Mouse (Mus musculus) myocyte (in vitro differentiated cells): ENCODE measurements at regions not wholly inside any gene's neighbourhood (a gene's known extent, or its start where the extent isn't known, plus 50 kb on each side); places are given as distances from the start of the nearest gene placed in this dataset.

Experiments
- H3K27me3 ChIP-seq: one replicate; pipeline ENCODE4 v1.6.1; 2011; ENCODE audit not compliant: control insufficient read depth, insufficient read depth, insufficient read length
- H3K36me3 ChIP-seq: one replicate; pipeline ENCODE4 v1.6.1; 2011; ENCODE audit not compliant: control insufficient read depth, insufficient read depth
- H3K4me2 ChIP-seq: one replicate; pipeline ENCODE4 v1.6.1; 2011; ENCODE audit warnings: low read depth, control low read depth
- H3K4me3 ChIP-seq: one replicate; pipeline ENCODE4 v1.5.1; 2011; ENCODE audit warnings: mild to moderate bottlenecking, control low read depth, moderate library complexity
- H3K79me2 ChIP-seq: one replicate; pipeline ENCODE4 v1.6.1; 2011; ENCODE audit not compliant: control insufficient read depth, insufficient read depth
- H3ac ChIP-seq: one replicate; pipeline ENCODE4 v1.6.1; 2011; ENCODE audit not compliant: control insufficient read depth, insufficient read length
- CEBPB ChIP-seq: IDR thresholded peaks from 2 replicates; pipeline ENCODE4 v1.6.1; 2011; ENCODE audit warnings: mild to moderate bottlenecking, moderate library complexity; ENCODE audit not compliant: poor library complexity, insufficient read depth, severe bottlenecking
- E2F4 ChIP-seq: IDR thresholded peaks from one replicate; pipeline ENCODE4 v1.6.1; 2011; ENCODE audit warnings: mild to moderate bottlenecking, control low read depth, moderate library complexity; ENCODE audit not compliant: insufficient read depth
- MAX ChIP-seq: IDR thresholded peaks from one replicate; pipeline ENCODE4 v1.6.1; 2011; ENCODE audit warnings: low read depth, mild to moderate bottlenecking, control low read depth
- MYOD1 ChIP-seq, 3 experiments: IDR thresholded peaks; one replicate each; pipeline ENCODE4 v1.6.1; 2011; ENCODE audit warnings: control low read depth in 2 of 3, low read depth in 2 of 3, mild to moderate bottlenecking in 2 of 3, moderate library complexity in 1 of 3; ENCODE audit not compliant: insufficient read length in 2 of 3, control insufficient read depth in 1 of 3
- MYOG ChIP-seq, 3 experiments: IDR thresholded peaks; one replicate each; pipeline ENCODE4 v1.6.1; 2011; ENCODE audit warnings: control low read depth in 2 of 3, low read depth in 2 of 3, mild to moderate bottlenecking in 2 of 3; ENCODE audit not compliant: insufficient read length in 2 of 3, control insufficient read depth in 1 of 3, insufficient read depth in 1 of 3
- POLR2A ChIP-seq: IDR thresholded peaks from one replicate; pipeline ENCODE4 v1.6.1; 2011; ENCODE audit warnings: low read depth, mild to moderate bottlenecking, control low read depth, moderate library complexity; ENCODE audit not compliant: insufficient read length
- POLR2AphosphoS2 ChIP-seq: IDR thresholded peaks from one replicate; pipeline ENCODE4 v1.6.1; 2011; ENCODE audit warnings: low read depth, control low read depth; ENCODE audit not compliant: insufficient read length
- REST ChIP-seq: IDR thresholded peaks from one replicate; pipeline ENCODE4 v1.6.1; 2011; ENCODE audit warnings: mild to moderate bottlenecking, control low read depth, moderate library complexity; ENCODE audit not compliant: insufficient read depth, insufficient read length
- SRF ChIP-seq: IDR thresholded peaks from one replicate; pipeline ENCODE4 v1.6.1; 2011; ENCODE audit warnings: low read depth; ENCODE audit not compliant: control insufficient read depth, insufficient read length
- TCF12 ChIP-seq: IDR thresholded peaks from one replicate; pipeline ENCODE4 v1.6.1; 2011; ENCODE audit warnings: mild to moderate bottlenecking, control low read depth; ENCODE audit not compliant: poor library complexity, insufficient read depth, severe bottlenecking
- TCF3 ChIP-seq: IDR thresholded peaks from one replicate; pipeline ENCODE4 v1.6.1; 2011; ENCODE audit warnings: low read depth, control low read depth; ENCODE audit not compliant: insufficient read length
- USF1 ChIP-seq: IDR thresholded peaks from one replicate; pipeline ENCODE4 v1.6.1; 2011; ENCODE audit warnings: low read depth, mild to moderate bottlenecking, control low read depth, moderate library complexity

DNA sequence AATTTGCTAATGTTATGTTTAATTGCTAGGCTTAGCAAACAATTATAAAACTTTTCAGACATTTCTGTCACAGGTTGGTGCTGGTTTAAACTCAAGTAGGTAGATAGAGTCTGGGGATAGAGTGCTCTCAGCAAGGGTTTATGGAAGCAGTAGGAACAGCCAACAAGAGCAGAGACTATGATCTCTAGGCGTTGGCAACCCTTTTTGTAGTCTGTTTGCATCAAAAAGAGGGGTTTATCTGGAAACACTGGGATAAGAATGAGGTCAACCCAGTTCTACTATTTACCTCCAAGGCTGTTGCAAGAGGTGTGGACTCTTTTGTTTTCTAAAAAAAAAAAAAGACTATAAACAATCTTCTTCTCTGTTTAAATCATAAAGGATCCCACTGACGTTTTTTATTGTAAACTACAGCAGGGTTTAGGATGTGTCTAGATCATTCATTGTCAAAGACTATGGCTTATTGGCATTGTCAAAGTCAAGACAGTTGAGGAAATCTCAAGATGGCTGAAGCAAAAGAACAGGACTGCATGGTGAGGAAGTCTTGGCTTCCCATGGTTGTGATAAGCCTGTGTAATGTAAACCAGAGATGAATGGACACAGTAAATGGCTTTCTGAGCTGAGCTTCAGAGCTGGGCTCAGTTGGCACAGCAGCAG, 62.3 kb upstream of the Ednrb start:
- Histone ChIP-seq H3K36me3 (no peaks in the 10 kb centered on the region), H3K4me2 (no peak overlapping the region), H3K79me2 (no peaks in the 10 kb centered on the region), H3K4me3 (no peak overlapping the region), H3K27me3 (no peaks in the 10 kb centered on the region), H3ac (no peak overlapping the region)
- no peak for TF ChIP-seq CEBPB
- no peak for TF ChIP-seq TCF3
- TF ChIP-seq REST: no peak
- no peak for TF ChIP-seq USF1
- no peak for TF ChIP-seq MYOD1 (IDR thresholded peaks at IDR 0.05; ENCODE audit: control insufficient read depth in 1 of 3, insufficient read length in 2 of 3, low read depth in 2 of 3)
- TF ChIP-seq POLR2A: no peak
- no peak for TF ChIP-seq E2F4
- TF ChIP-seq MAX: no peak
- TF ChIP-seq MYOG (IDR thresholded peaks at IDR 0.05; ENCODE audit: control insufficient read depth in 1 of 3, insufficient read depth in 1 of 3, insufficient read length in 2 of 3, low read depth in 2 of 3): no peak

DNA sequence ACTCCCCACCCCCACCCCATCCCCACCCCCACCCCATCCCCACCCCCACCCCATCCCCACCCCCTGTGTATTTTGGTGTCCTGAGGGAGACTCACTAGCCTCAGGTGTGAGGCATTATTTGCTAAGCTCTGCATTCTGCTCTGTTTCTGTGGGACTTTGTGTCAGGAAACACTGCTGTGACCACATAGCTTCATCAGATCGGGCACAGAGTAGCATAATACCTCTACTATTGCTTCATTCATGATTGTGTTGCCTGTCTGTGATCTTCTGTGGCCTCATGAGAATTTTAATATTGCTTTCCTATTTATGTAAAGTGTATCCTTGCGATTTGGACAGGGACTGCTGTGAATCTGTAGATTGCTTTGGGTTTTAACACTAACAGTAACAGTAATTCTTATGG, 56.6 kb upstream of the Ednrb start:
- H3K4me2 ChIP-seq: no peak overlapping the region
- H3K27me3 ChIP-seq: no peaks in the 10 kb centered on the region
- no peaks in the 10 kb centered on the region for H3K79me2 ChIP-seq
- no peak overlapping the region for H3ac ChIP-seq
- TF ChIP-seq MYOD1 (IDR thresholded peaks at IDR 0.05; ENCODE audit: control insufficient read depth in 1 of 3, insufficient read length in 2 of 3, low read depth in 2 of 3): no peak
- TF ChIP-seq POLR2A: no peak
- TF ChIP-seq MAX: no peak
- no peak for TF ChIP-seq SRF
- TF ChIP-seq TCF12: no peak
- TF ChIP-seq TCF3: no peak
- no peak for TF ChIP-seq REST
- no peak for TF ChIP-seq CEBPB
- no peak for TF ChIP-seq MYOG (IDR thresholded peaks at IDR 0.05; ENCODE audit: control insufficient read depth in 1 of 3, insufficient read depth in 1 of 3, insufficient read length in 2 of 3, low read depth in 2 of 3)
- no peak for TF ChIP-seq E2F4
- TF ChIP-seq POLR2AphosphoS2: no peak
- TF ChIP-seq USF1: no peak
- no peaks in the 10 kb centered on the region for H3K36me3 ChIP-seq
- H3K4me3 ChIP-seq: no peak overlapping the region

DNA sequence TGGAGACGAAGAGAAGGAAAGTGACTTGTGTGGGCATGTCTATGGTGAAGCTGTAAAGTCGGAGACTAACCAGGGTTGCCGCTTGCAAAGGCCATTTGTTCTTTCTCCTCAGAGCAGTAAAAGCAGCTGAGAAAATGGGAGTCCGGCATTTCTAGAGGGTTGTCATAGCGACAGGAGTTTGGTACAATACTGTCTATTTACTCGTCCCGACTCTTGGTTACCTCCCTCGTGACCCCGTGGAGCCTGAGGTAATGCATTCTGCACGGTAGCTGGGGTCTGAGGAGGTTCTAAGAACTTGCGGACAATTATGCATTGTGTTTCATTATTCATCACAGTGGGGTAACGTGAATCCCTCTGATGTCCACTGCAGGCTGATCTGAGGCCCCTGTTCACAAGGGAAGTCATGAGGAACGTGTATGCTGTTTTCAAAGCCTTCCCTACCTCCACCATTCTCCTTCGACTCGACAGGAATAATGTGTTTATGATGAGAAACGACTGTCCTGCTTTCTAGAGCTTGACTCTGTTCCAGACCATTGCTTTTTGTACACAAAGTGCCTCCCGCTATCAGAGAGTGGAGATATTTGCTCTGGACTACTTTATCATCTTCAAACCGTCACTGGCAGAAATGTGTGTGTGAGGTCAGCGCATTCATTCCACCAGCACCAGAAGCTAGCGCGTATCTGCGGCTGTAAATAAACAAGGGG, 55.1 kb upstream of the Ednrb start:
- TF ChIP-seq MYOG (IDR thresholded peaks at IDR 0.05; ENCODE audit: control insufficient read depth in 1 of 3, insufficient read depth in 1 of 3, insufficient read length in 2 of 3, low read depth in 2 of 3): no peak
- TF ChIP-seq TCF12: no peak
- TF ChIP-seq TCF3: no peak
- no peak for TF ChIP-seq CEBPB
- no peak for TF ChIP-seq E2F4
- TF ChIP-seq POLR2AphosphoS2: no peak
- no peak for TF ChIP-seq SRF
- no peak for TF ChIP-seq REST
- no peak for TF ChIP-seq POLR2A
- no peak for TF ChIP-seq USF1
- no peak for TF ChIP-seq MYOD1 (IDR thresholded peaks at IDR 0.05; ENCODE audit: control insufficient read depth in 1 of 3, insufficient read length in 2 of 3, low read depth in 2 of 3)
- TF ChIP-seq MAX: no peak
- no peak overlapping the region for H3K4me3 ChIP-seq
- peak overlapping the region; percentile 24 for H3K4me2 ChIP-seq
- no peak overlapping the region for H3ac ChIP-seq
- H3K36me3 ChIP-seq: no peaks in the 10 kb centered on the region
- H3K79me2 ChIP-seq: no peaks in the 10 kb centered on the region
- H3K27me3 ChIP-seq: no peaks in the 10 kb centered on the region

DNA sequence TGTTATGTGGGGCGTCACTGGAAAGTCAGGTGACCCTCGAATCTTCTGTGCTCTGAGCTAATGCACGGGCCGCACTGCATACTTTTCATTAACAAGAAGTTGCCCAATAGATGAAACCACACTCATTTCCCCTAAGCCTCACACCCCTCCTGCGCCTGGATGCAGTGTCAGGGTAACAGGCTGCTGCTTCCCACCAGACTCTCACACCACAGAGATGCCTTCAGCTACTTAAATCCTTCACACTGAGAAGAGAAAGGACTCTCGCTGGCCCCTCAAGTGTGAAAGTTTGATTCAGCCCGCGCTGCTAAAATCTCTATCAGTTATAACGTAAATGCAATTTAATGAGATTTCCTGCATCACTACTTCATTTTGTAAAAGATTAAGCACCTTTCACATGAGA, 54.5 kb upstream of the Ednrb start:
- Histone ChIP-seq H3K4me3 (no peak overlapping the region), H3K79me2 (no peaks in the 10 kb centered on the region), H3K36me3 (no peaks in the 10 kb centered on the region), H3K4me2 (peak overlapping the region; percentile 24), H3K27me3 (no peaks in the 10 kb centered on the region), H3ac (no peak overlapping the region)
- TF ChIP-seq MYOD1 (IDR thresholded peaks at IDR 0.05; ENCODE audit: control insufficient read depth in 1 of 3, insufficient read length in 2 of 3, low read depth in 2 of 3) (no peak), TCF12 (no peak), SRF (no peak), MAX (no peak), USF1 (no peak), MYOG (IDR thresholded peaks at IDR 0.05; ENCODE audit: control insufficient read depth in 1 of 3, insufficient read depth in 1 of 3, insufficient read length in 2 of 3, low read depth in 2 of 3) (no peak), REST (no peak), POLR2AphosphoS2 (no peak), CEBPB (no peak), POLR2A (no peak), TCF3 (no peak)

DNA sequence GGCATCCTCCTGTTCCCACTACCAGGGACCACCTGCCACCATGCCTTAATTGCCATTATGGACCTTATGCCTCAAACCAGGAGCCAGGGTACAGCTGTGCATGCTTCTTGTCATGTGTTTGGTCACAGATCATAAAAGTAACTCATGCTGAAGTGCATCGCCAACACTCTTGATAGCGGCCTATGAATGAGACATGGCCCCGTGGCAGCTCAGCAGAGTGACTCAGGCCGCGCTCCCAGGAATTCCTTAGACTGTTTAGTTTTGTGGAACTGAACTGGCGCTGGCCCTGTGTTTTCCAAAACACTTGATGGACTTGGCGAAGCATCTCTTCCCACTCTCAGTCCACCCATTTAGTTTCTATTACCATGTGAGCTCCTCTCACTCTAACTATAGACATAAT, 51.1 kb upstream of the Ednrb start:
- Histone ChIP-seq H3K36me3 (no peaks in the 10 kb centered on the region), H3K4me3 (no peak overlapping the region), H3ac (no peak overlapping the region), H3K4me2 (no peak overlapping the region), H3K27me3 (no peaks in the 10 kb centered on the region), H3K79me2 (no peaks in the 10 kb centered on the region)
- TF ChIP-seq REST: no peak
- TF ChIP-seq MYOG (IDR thresholded peaks at IDR 0.05; ENCODE audit: control insufficient read depth in 1 of 3, insufficient read depth in 1 of 3, insufficient read length in 2 of 3, low read depth in 2 of 3): no peak
- no peak for TF ChIP-seq USF1
- TF ChIP-seq TCF3: no peak
- no peak for TF ChIP-seq E2F4
- TF ChIP-seq POLR2A: no peak
- no peak for TF ChIP-seq SRF
- no peak for TF ChIP-seq MAX
- no peak for TF ChIP-seq POLR2AphosphoS2
- TF ChIP-seq MYOD1 (IDR thresholded peaks at IDR 0.05; ENCODE audit: control insufficient read depth in 1 of 3, insufficient read length in 2 of 3, low read depth in 2 of 3): no peak
